Mouse (Mus musculus): Measurements from ENCODE around the gene Mrps16. TPM values are rescaled to one million over a fixed set of nuclear protein-coding genes. Genes with fewer than 3 reads are reported as not detected.
A peak's percentile ranks its signal among the peaks of the same experiment; 100 is the strongest.

Gene Mrps16
- polyA plus RNA-seq, 1 experiment: 27.6 TPM

DNA sequence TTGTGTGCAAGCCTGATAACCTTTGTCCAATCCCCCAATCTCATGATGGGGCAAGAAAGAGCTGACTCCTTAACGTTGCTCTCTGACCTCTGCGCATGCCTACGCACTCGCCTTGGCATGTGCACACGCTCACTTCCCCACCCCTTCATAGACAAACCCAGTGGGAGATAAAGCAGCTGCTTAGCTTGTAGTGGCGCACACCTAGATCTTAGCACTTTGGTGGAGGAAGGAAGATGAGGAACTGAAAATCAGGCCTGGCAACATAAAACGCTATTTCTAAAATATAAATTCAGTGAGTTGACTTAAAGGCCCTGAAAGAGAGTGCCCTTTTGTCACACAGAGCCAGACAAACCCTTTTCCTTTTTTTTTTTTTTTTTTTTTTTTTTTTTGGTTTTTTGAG lies 22.6 kb downstream of the Mrps16 start:
- Histone ChIP-seq H3K4me1 (ENCODE audit: control insufficient read depth, insufficient read depth, insufficient read length) (peaks cover 7% of the 10 kb centered on the region), H3K27me3 (ENCODE audit: control insufficient read depth, insufficient read depth, low read length) (no peaks in the 10 kb centered on the region), H3K4me3 (ENCODE audit: extremely low read depth, insufficient read depth, insufficient read length) (no peak overlapping the region), H3K27ac (ENCODE audit: insufficient read depth, low read length) (peak overlapping the region; percentile 56; the same call in 1 of the 2 replicates), H3K36me3 (ENCODE audit: control insufficient read depth, insufficient read depth, low read length) (peaks cover 14% of the 10 kb centered on the region)
- TF ChIP-seq CTCF (IDR thresholded peaks at IDR 0.05; ENCODE audit: extremely low read depth, insufficient read depth, insufficient read length, insufficient replicate concordance): no peak
- 0 out of 2 replicates have a peak, but pooled peaks have one; percentile 3 for TF ChIP-seq POLR2A (IDR thresholded peaks at IDR 0.05; ENCODE audit: low read depth, low read length)
- WGBS: 28% methylated on average over 7 of the region's 7 CpGs
- DNase-seq (ENCODE audit: low read depth in 1 of 2, low spot score in 2 of 2): peak; percentile 47 to 64

DNA sequence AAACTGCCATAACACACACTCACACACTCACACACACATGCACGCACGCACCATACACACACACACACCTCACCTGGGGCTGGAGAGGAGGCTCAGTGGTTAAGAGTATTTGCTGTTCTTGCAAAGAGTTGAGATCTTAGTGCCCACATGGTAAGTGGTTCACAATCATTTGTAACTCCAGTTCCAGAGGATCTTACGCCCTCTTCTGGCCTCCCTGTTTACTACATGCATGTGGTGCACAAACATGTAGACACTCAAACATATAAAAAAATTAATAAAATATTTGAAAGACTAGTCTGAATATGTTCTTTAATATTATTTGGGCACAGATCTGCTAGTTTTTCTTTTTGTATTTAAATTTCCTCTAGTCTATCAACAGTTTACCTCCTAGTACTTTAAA lies 25.2 kb downstream of the Mrps16 start:
- TF ChIP-seq POLR2A (IDR thresholded peaks at IDR 0.05; ENCODE audit: low read depth, low read length): no peak
- TF ChIP-seq CTCF (IDR thresholded peaks at IDR 0.05; ENCODE audit: extremely low read depth, insufficient read depth, insufficient read length, insufficient replicate concordance): no peak
- no peak for DNase-seq (ENCODE audit: low read depth in 1 of 2, low spot score in 2 of 2)
- Histone ChIP-seq H3K4me1 (ENCODE audit: control insufficient read depth, insufficient read depth, insufficient read length) (peaks cover 7% of the 10 kb centered on the region), H3K4me3 (ENCODE audit: extremely low read depth, insufficient read depth, insufficient read length) (no peak overlapping the region), H3K27me3 (ENCODE audit: control insufficient read depth, insufficient read depth, low read length) (no peaks in the 10 kb centered on the region), H3K27ac (ENCODE audit: insufficient read depth, low read length) (no peak overlapping the region), H3K36me3 (ENCODE audit: control insufficient read depth, insufficient read depth, low read length) (peaks cover 7% of the 10 kb centered on the region)
- WGBS: 94% methylated on average over 3 of the region's 3 CpGs

DNA sequence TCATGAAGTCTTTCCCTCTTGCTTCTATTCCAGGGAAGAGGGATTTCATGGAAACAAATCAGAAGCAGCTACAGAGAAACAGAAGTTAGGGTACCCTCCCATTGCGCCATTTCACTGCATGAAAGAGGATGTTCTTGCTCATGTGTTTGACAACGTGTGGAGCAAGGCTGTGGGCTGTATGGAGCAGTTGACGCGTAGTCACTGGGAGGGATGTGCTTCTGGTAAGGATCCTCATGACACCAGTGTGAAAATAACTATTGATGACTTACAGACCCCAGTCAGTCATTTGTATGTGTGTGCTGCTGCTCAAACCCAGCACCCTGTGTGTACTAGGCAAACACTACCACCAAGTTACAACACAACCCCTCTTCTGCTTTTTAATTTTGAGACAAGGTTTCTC lies 30.2 kb downstream of the Mrps16 start:
- 94% methylated on average over 4 of the region's 4 CpGs for WGBS
- H3K4me1 ChIP-seq (ENCODE audit: control insufficient read depth, insufficient read depth, insufficient read length): no peaks in the 10 kb centered on the region
- no peak for DNase-seq (ENCODE audit: low read depth in 1 of 2, low spot score in 2 of 2)
- no peaks in the 10 kb centered on the region for H3K27me3 ChIP-seq (ENCODE audit: control insufficient read depth, insufficient read depth, low read length)
- H3K27ac ChIP-seq (ENCODE audit: insufficient read depth, low read length): no peak overlapping the region
- peaks cover 19% of the 10 kb centered on the region for H3K36me3 ChIP-seq (ENCODE audit: control insufficient read depth, insufficient read depth, low read length)
- TF ChIP-seq CTCF (IDR thresholded peaks at IDR 0.05; ENCODE audit: extremely low read depth, insufficient read depth, insufficient read length, insufficient replicate concordance): no peak
- TF ChIP-seq POLR2A (IDR thresholded peaks at IDR 0.05; ENCODE audit: low read depth, low read length): no peak
- no peak overlapping the region for H3K4me3 ChIP-seq (ENCODE audit: extremely low read depth, insufficient read depth, insufficient read length)

DNA sequence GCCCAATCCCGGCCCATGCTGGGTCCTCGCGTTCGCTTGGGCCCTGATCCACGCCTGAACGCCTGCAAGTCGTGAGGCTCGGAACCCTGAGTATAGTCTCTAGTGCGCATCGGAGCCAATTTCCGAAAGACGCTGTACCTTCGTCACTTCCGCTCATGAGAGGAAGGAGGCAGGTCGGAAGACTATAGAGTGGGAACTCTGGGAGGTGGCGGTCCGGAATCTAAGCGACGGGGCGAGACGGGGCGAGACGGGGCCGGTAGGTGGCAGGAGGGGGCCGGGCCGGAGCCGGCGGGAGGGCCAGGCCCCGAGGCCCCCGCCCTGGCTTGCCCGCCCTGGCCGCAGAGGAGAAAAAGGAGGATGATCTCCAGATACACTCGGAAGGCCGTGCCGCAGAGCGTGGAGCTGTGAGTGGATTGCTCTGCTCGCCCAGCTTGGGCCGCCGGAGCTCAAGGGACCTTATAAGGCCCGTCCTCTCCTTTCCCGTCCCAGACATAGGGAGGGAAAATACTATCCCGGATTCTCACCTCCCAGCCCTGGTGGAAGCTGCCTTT lies 45.4 kb downstream of the Mrps16 start, which contains the start of the genes Ecd and Fam149b:
Gene Ecd (minus strand): TSS at position 131 of the 551 bp plus-strand sequence.
Gene Fam149b (plus strand): TSS at position 172 of the 551 bp plus-strand sequence.
- WGBS: 1% methylated on average over 42 of the region's 42 CpGs
- Histone ChIP-seq H3K36me3 (ENCODE audit: control insufficient read depth, insufficient read depth, low read length) (peaks cover 2% of the 10 kb centered on the region; the same call in 1 of the 2 replicates), H3K27me3 (ENCODE audit: control insufficient read depth, insufficient read depth, low read length) (no peaks in the 10 kb centered on the region), H3K27ac (ENCODE audit: insufficient read depth, low read length) (peak within 1 kb of the TSS; percentile 85), H3K4me1 (ENCODE audit: control insufficient read depth, insufficient read depth, insufficient read length) (no peaks in the 10 kb centered on the region), H3K4me3 (ENCODE audit: extremely low read depth, insufficient read depth, insufficient read length) (peak within 1 kb of the TSS; percentile 89)
- peak; percentile 35 for TF ChIP-seq POLR2A (IDR thresholded peaks at IDR 0.05; ENCODE audit: low read depth, low read length)
- peak; percentile 68; the same call in 1 of the 2 replicates for TF ChIP-seq CTCF (IDR thresholded peaks at IDR 0.05; ENCODE audit: extremely low read depth, insufficient read depth, insufficient read length, insufficient replicate concordance)
- peak; percentile 85 to 95 for DNase-seq (ENCODE audit: low read depth in 1 of 2, low spot score in 2 of 2)

DNA sequence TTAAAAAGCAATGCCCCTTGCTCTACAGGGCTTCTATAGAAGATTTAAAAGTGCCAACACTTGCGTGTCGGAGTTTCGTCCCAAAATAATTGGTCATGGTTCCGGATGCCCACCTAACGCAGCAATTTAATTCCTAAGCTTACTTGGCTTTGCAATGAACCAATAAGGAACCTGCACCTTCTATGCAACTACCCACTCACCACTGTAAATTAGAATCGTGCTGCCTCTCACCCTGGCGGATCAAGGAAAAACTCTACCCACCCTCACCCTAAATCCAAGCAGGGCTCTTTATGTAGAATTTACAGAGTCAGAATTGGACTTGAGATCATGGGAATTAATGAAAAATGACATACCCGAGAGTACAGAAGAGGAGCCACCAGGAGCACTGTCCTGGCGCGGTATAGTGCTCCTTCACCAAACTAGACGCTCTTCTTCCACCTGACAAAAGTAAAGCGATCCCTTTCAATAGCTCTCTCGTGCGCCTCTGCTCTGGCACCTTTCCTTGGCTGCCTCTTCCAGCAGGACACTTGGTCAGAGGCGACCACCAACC lies 45.9 kb downstream of the Mrps16 start:
- Histone ChIP-seq H3K27ac (ENCODE audit: insufficient read depth, low read length) (peak overlapping the region; percentile 85), H3K27me3 (ENCODE audit: control insufficient read depth, insufficient read depth, low read length) (no peaks in the 10 kb centered on the region), H3K4me1 (ENCODE audit: control insufficient read depth, insufficient read depth, insufficient read length) (no peaks in the 10 kb centered on the region), H3K4me3 (ENCODE audit: extremely low read depth, insufficient read depth, insufficient read length) (peak overlapping the region; percentile 89), H3K36me3 (ENCODE audit: control insufficient read depth, insufficient read depth, low read length) (peaks cover 3% of the 10 kb centered on the region; the same call in 1 of the 2 replicates)
- WGBS: 2% methylated on average over 15 of the region's 15 CpGs
- no peak for DNase-seq (ENCODE audit: low read depth in 1 of 2, low spot score in 2 of 2)
- TF ChIP-seq POLR2A (IDR thresholded peaks at IDR 0.05; ENCODE audit: low read depth, low read length): no peak
- TF ChIP-seq CTCF (IDR thresholded peaks at IDR 0.05; ENCODE audit: extremely low read depth, insufficient read depth, insufficient read length, insufficient replicate concordance): no peak

DNA sequence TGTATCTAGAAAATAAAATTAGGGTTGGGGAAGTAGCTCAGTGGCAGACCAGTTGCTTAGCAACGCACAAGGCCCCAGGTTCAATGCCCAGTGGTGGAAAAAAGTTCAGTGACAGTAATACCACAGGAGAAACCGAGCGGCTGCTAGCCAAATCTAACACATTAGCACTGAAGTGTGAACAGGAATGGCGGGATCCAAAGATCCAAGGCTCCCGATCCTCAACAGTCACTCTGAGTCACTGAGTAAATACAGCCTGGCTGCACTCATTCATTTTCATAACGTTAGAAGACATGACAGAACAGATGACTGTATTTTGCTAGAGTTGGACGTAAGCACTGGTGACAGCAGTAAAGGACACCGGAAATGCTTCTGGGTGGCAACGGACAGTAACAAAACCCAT lies 47.5 kb downstream of the Mrps16 start:
- Histone ChIP-seq H3K4me3 (ENCODE audit: extremely low read depth, insufficient read depth, insufficient read length) (no peak overlapping the region), H3K27me3 (ENCODE audit: control insufficient read depth, insufficient read depth, low read length) (no peaks in the 10 kb centered on the region), H3K36me3 (ENCODE audit: control insufficient read depth, insufficient read depth, low read length) (peaks cover 2% of the 10 kb centered on the region; the same call in 1 of the 2 replicates), H3K4me1 (ENCODE audit: control insufficient read depth, insufficient read depth, insufficient read length) (no peaks in the 10 kb centered on the region; the same call in 1 of the 2 replicates), H3K27ac (ENCODE audit: insufficient read depth, low read length) (no peak overlapping the region)
- DNase-seq (ENCODE audit: low read depth in 1 of 2, low spot score in 2 of 2): no peak
- TF ChIP-seq POLR2A (IDR thresholded peaks at IDR 0.05; ENCODE audit: low read depth, low read length) (no peak), CTCF (IDR thresholded peaks at IDR 0.05; ENCODE audit: extremely low read depth, insufficient read depth, insufficient read length, insufficient replicate concordance) (no peak)
- WGBS: 94% methylated on average over 9 of the region's 9 CpGs

DNA sequence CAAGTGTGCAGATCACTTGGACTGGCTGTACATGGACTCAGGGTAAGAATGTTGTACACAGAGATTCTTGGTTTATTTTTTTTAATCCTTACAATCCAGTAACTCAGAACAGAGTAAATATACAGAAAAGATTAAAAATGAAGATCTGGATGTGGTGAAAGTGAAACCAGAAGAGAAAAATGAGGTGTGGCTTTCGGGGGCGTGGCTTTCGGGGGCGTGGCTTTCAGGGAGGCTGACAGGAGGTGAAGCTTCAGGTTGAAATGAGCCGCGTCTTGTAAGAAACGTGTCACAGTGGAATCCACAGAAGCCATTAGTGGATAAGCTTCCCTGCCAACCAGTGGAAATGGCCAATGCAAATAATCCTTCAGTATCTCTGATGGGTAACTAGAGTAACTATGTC lies 52.6 kb downstream of the Mrps16 start:
- TF ChIP-seq POLR2A (IDR thresholded peaks at IDR 0.05; ENCODE audit: low read depth, low read length): no peak
- no peak for TF ChIP-seq CTCF (IDR thresholded peaks at IDR 0.05; ENCODE audit: extremely low read depth, insufficient read depth, insufficient read length, insufficient replicate concordance)
- no peak overlapping the region for H3K27ac ChIP-seq (ENCODE audit: insufficient read depth, low read length)
- H3K27me3 ChIP-seq (ENCODE audit: control insufficient read depth, insufficient read depth, low read length): no peaks in the 10 kb centered on the region
- 70% methylated on average over 7 of the region's 7 CpGs for WGBS
- no peaks in the 10 kb centered on the region; the same call in 1 of the 2 replicates for H3K4me1 ChIP-seq (ENCODE audit: control insufficient read depth, insufficient read depth, insufficient read length)
- no peak for DNase-seq (ENCODE audit: low read depth in 1 of 2, low spot score in 2 of 2)
- peak overlapping the region; percentile 28; the same call in 1 of the 2 replicates for H3K4me3 ChIP-seq (ENCODE audit: extremely low read depth, insufficient read depth, insufficient read length)
- peaks cover 10% of the 10 kb centered on the region for H3K36me3 ChIP-seq (ENCODE audit: control insufficient read depth, insufficient read depth, low read length)
